10 mouse cellular contexts compared by ENCODE assay signal in genomic region chr7:45072230-45072629, GRCm38 (mm10). TPM values are rescaled to one million over a fixed set of nuclear protein-coding genes. Genes with fewer than 3 reads are reported as not detected.
DNase-seq lines count a peak whose midpoint lies in the region; ATAC-seq and TF ChIP-seq lines count a peak whose summit lies in the region.
"Had no signal": no experiment of that assay in that cellular context is flagged by ENCODE, and none has a peak within 500 bp of the region (broad histone marks: within the 10 kb centered on the region; RNA-seq: fewer than 3 reads in every experiment).

No protein-coding gene starts in this region.

- TF ChIP-seq EP300 in MEL (IDR thresholded peaks at IDR 0.05; ENCODE audit: low read depth in 1 of 2, low read length in 2 of 2): no peak

- no peak overlapping the region for H3K9ac ChIP-seq in kidney, postnatal 0 days (ENCODE audit: low read depth, low read length)
- no peak overlapping the region for H3K9ac ChIP-seq in MEL (ENCODE audit: control insufficient read depth, low read depth, low read length, poor library complexity, severe bottlenecking)
- H3K9ac ChIP-seq in forebrain, embryonic 15.5 days (replicated peaks): no peak overlapping the region
- H3K9ac ChIP-seq: kidney, embryonic 15.5 days had no signal

- no peak for TF ChIP-seq POLR2A in MEL (IDR thresholded peaks at IDR 0.05; ENCODE audit: control insufficient read depth in 1 of 2, insufficient read depth in 1 of 2, low read depth in 1 of 2, low read length in 2 of 2, poor library complexity in 1 of 2)

- no peak overlapping the region for H3K4me2 ChIP-seq in kidney, postnatal 0 days (ENCODE audit: low read length)
- H3K4me2 ChIP-seq in forebrain, embryonic 15.5 days (replicated peaks): no peak overlapping the region
- H3K4me2 ChIP-seq: kidney, embryonic 15.5 days had no signal

- no peak for ATAC-seq in kidney, postnatal 0 days (replicated peaks; ENCODE audit: low FRiP score, low read depth)
- no peak for ATAC-seq in forebrain, embryonic 15.5 days (replicated peaks)

- H3K36me3 ChIP-seq in kidney, postnatal 0 days (ENCODE audit: insufficient read depth, low read length): peaks cover 20% of the 10 kb centered on the region; the same call in 1 of the 2 replicates
- peaks cover 0 to 5% of the 10 kb centered on the region in 2 experiments; a peak in 2 of 4 replicates for H3K36me3 ChIP-seq in MEL (ENCODE audit: control insufficient read depth in 1 of 2, insufficient read depth in 2 of 2, low read length in 2 of 2)
- H3K36me3 ChIP-seq in forebrain, embryonic 15.5 days: peaks cover 18% of the 10 kb centered on the region

- peak; percentile 60 for TF ChIP-seq CTCF in kidney, postnatal 0 days (IDR thresholded peaks at IDR 0.05; ENCODE audit: low read depth)
- peak; percentile 54 to 63 (median 62) for TF ChIP-seq CTCF in MEL (IDR thresholded peaks at IDR 0.05 in 2 of 3, conservative IDR thresholded peaks at IDR 0.05 in 1 of 3; ENCODE audit: control insufficient read depth in 1 of 3, insufficient read depth in 1 of 3, low read depth in 2 of 3, low read length in 3 of 3, poor library complexity in 1 of 3, severe bottlenecking in 1 of 3)

- peak; percentile 10 for DNase-seq in cerebellum, adult 11-12 months
- no peak for DNase-seq in cerebellum, postnatal 10 days
- no peak for DNase-seq in kidney, postnatal 0 days (ENCODE audit: low spot score)
- no peak for DNase-seq in kidney, postnatal 10 days
- DNase-seq in 3T3-L1 (ENCODE audit: low read depth, low spot score) (peak; percentile 62), MEL (ENCODE audit: low read depth, low spot score) (peak; percentile 75)
- no peak for DNase-seq in c-Kit-positive CD71-positive TER-119-positive erythroid progenitor cells, embryonic 14.5 days (ENCODE audit: low spot score)
- DNase-seq: lung, postnatal 10 days had no signal

- peaks cover 23% of the 10 kb centered on the region for H3K79me2 ChIP-seq in MEL (ENCODE audit: control insufficient read depth, insufficient read depth, low read length, poor library complexity)

- no peak overlapping the region for H3K4me3 ChIP-seq in kidney, postnatal 0 days (replicated peaks; ENCODE audit: low read depth, low read length)
- no peak overlapping the region for H3K4me3 ChIP-seq in MEL (ENCODE audit: control insufficient read depth in 1 of 2, insufficient read depth in 1 of 2, low read depth in 2 of 2, low read length in 2 of 2)
- no peak overlapping the region for H3K4me3 ChIP-seq in forebrain, embryonic 15.5 days
- H3K4me3 ChIP-seq: kidney, embryonic 15.5 days had no signal

- TF ChIP-seq RAD21 in MEL (IDR thresholded peaks at IDR 0.05; ENCODE audit: low read depth, low read length): peak; percentile 47

- no peak overlapping the region for H3K27ac ChIP-seq in kidney, postnatal 0 days
- no peak overlapping the region for H3K27ac ChIP-seq in MEL (ENCODE audit: control insufficient read depth, low read depth, low read length)
- no peak overlapping the region for H3K27ac ChIP-seq in forebrain, embryonic 15.5 days (replicated peaks)
- H3K27ac ChIP-seq: kidney, embryonic 15.5 days had no signal

- no peaks in the 10 kb centered on the region for H3K27me3 ChIP-seq in kidney, postnatal 0 days (ENCODE audit: insufficient read depth, low read length)
- no peaks in the 10 kb centered on the region for H3K27me3 ChIP-seq in MEL (ENCODE audit: control insufficient read depth in 1 of 2, insufficient read depth in 2 of 2, low read length in 2 of 2)
- no peaks in the 10 kb centered on the region for H3K27me3 ChIP-seq in forebrain, embryonic 15.5 days
- H3K27me3 ChIP-seq: kidney, embryonic 15.5 days had no signal

- H3K4me1 ChIP-seq in kidney, postnatal 0 days (replicated peaks; ENCODE audit: insufficient read depth, low read length): no peaks in the 10 kb centered on the region
- H3K4me1 ChIP-seq in MEL (ENCODE audit: control insufficient read depth in 1 of 2, insufficient read depth in 2 of 2, low read length in 2 of 2): peaks cover 0 to 8% of the 10 kb centered on the region in 2 experiments; a peak in 3 of 4 replicates
- no peaks in the 10 kb centered on the region for H3K4me1 ChIP-seq in forebrain, embryonic 15.5 days

- H3K9me3 ChIP-seq in kidney, postnatal 0 days (replicated peaks; ENCODE audit: low read length): no peaks in the 10 kb centered on the region
- H3K9me3 ChIP-seq in MEL (replicated peaks; ENCODE audit: insufficient read depth, low read length): no peaks in the 10 kb centered on the region
- H3K9me3 ChIP-seq in forebrain, embryonic 15.5 days: no peaks in the 10 kb centered on the region
- H3K9me3 ChIP-seq: kidney, embryonic 15.5 days had no signal

- WGBS in kidney, postnatal 0 days: 77% methylated on average over 2 of the region's 2 CpGs
- WGBS in forebrain, embryonic 15.5 days: 66% methylated on average over 2 of the region's 2 CpGs

TF ChIP-seq in MEL, 35 proteins besides CTCF, POLR2A, EP300 and RAD21:
- TF ChIP-seq UBTF (IDR thresholded peaks at IDR 0.05; ENCODE audit: borderline replicate concordance, insufficient read depth, low read depth, low read length) (no peak), ZMIZ1 (IDR thresholded peaks at IDR 0.05; ENCODE audit: low read depth, low read length) (no peak), POLR2AphosphoS5 (IDR thresholded peaks at IDR 0.05; ENCODE audit: borderline replicate concordance, low read depth, low read length) (no peak), MYC (IDR thresholded peaks at IDR 0.05; ENCODE audit: low read depth, low read length) (peak; percentile 63; the same call in 1 of the 2 replicates), BHLHE40 (IDR thresholded peaks at IDR 0.05; ENCODE audit: borderline replicate concordance, low read depth, low read length) (no peak), KAT2A (conservative IDR thresholded peaks at IDR 0.05; ENCODE audit: low read depth, low read length) (no peak), MAX (IDR thresholded peaks at IDR 0.05; ENCODE audit: low read length) (no peak), CHD1 (IDR thresholded peaks at IDR 0.05; ENCODE audit: low read depth, low read length) (no peak), HCFC1 (IDR thresholded peaks at IDR 0.05; ENCODE audit: low read depth, low read length) (no peak), CHD2 (IDR thresholded peaks at IDR 0.05; ENCODE audit: low read length) (no peak), GATA1 (IDR thresholded peaks at IDR 0.05; ENCODE audit: low read depth, low read length) (no peak), MXI1 (IDR thresholded peaks at IDR 0.05; ENCODE audit: low read depth, low read length) (no peak), SMC3 (IDR thresholded peaks at IDR 0.05; ENCODE audit: low read depth, low read length) (peak; percentile 52), TAL1 (IDR thresholded peaks at IDR 0.05; ENCODE audit: low read length) (no peak), ZKSCAN1 (IDR thresholded peaks at IDR 0.05; ENCODE audit: low read depth, low read length) (no peak), TCF12 (IDR thresholded peaks at IDR 0.05; ENCODE audit: low read depth, low read length) (no peak), SIN3A (IDR thresholded peaks at IDR 0.05; ENCODE audit: low read length) (no peak)

RNA-seq across cellular contexts. Expression of gene Prrg2, which starts 9.8 kb away (rescaled TPM):
- 44.3 and 45.1 TPM in 2 replicates for polyA plus RNA-seq in kidney, postnatal 0 days (2015; fragmentation: Nextera tagmentation; extraction: Ambion mirVana)
- 7.5 and 7.7 TPM in 2 replicates for total RNA-seq in MEL (2012; rRNA removed)
- polyA plus RNA-seq in MEL (2012; ENCODE audit: insufficient read depth in 1 of 2, insufficient read length in 2 of 2, low read depth in 1 of 2, low replicate concordance in 2 of 2, missing spikeins in 1 of 2): 10 to 100 TPM in 1 of 2 experiments, not detected in 1; 16.9 TPM
- polyA plus RNA-seq in forebrain, embryonic 15.5 days (2015; fragmentation: Nextera tagmentation; extraction: Ambion mirVana): 12.6 and 15.3 TPM in 2 replicates

RNA-seq across cellular contexts. Expression of gene Nosip, which starts 10.0 kb away (rescaled TPM):
- polyA plus RNA-seq in kidney, postnatal 0 days (2015; fragmentation: Nextera tagmentation; extraction: Ambion mirVana): 65.0 and 65.3 TPM in 2 replicates
- 49.9 and 50.7 TPM in 2 replicates for total RNA-seq in MEL (2012; rRNA removed)
- 10 to 100 TPM in 1 of 2 experiments, not detected in 1; 78.9 TPM for polyA plus RNA-seq in MEL (2012; ENCODE audit: insufficient read depth in 1 of 2, insufficient read length in 2 of 2, low read depth in 1 of 2, low replicate concordance in 2 of 2, missing spikeins in 1 of 2)
- polyA plus RNA-seq in forebrain, embryonic 15.5 days (2015; fragmentation: Nextera tagmentation; extraction: Ambion mirVana): 62.4 and 63.9 TPM in 2 replicates

RNA-seq across cellular contexts. Expression of gene Prr12, which starts 19.5 kb away (rescaled TPM):
- 5.8 and 6.1 TPM in 2 replicates for polyA plus RNA-seq in kidney, postnatal 0 days (2015; fragmentation: Nextera tagmentation; extraction: Ambion mirVana)
- 3.3 and 3.5 TPM in 2 replicates for total RNA-seq in MEL (2012; rRNA removed)
- polyA plus RNA-seq in MEL (2012; ENCODE audit: insufficient read depth in 1 of 2, insufficient read length in 2 of 2, low read depth in 1 of 2, low replicate concordance in 2 of 2, missing spikeins in 1 of 2): 10 to 100 TPM in 1 of 2 experiments, not detected in 1; 32.1 TPM
- 16.0 and 16.1 TPM in 2 replicates for polyA plus RNA-seq in forebrain, embryonic 15.5 days (2015; fragmentation: Nextera tagmentation; extraction: Ambion mirVana)

RNA-seq across cellular contexts. Expression of gene Rcn3, which starts 19.8 kb away (rescaled TPM):
- 215 and 228 TPM in 2 replicates for polyA plus RNA-seq in kidney, postnatal 0 days (2015; fragmentation: Nextera tagmentation; extraction: Ambion mirVana)
- total RNA-seq in MEL (2012; rRNA removed): 16.0 and 29.3 TPM in 2 replicates
- 10 to 100 TPM in 1 of 2 experiments, not detected in 1; 43.0 TPM for polyA plus RNA-seq in MEL (2012; ENCODE audit: insufficient read depth in 1 of 2, insufficient read length in 2 of 2, low read depth in 1 of 2, low replicate concordance in 2 of 2, missing spikeins in 1 of 2)
- polyA plus RNA-seq in forebrain, embryonic 15.5 days (2015; fragmentation: Nextera tagmentation; extraction: Ambion mirVana): 49.6 and 54.4 TPM in 2 replicates

RNA-seq across cellular contexts. Expression of gene Fcgrt, which starts 31.4 kb away (rescaled TPM):
- polyA plus RNA-seq in kidney, postnatal 0 days (2015; fragmentation: Nextera tagmentation; extraction: Ambion mirVana): 134 and 145 TPM in 2 replicates
- 0.26 and 0.27 TPM in 2 replicates for total RNA-seq in MEL (2012; rRNA removed)
- 1 to 10 TPM in 1 of 2 experiments, not detected in 1; 1.7 TPM for polyA plus RNA-seq in MEL (2012; ENCODE audit: insufficient read depth in 1 of 2, insufficient read length in 2 of 2, low read depth in 1 of 2, low replicate concordance in 2 of 2, missing spikeins in 1 of 2)
- polyA plus RNA-seq in forebrain, embryonic 15.5 days (2015; fragmentation: Nextera tagmentation; extraction: Ambion mirVana): 16.6 and 17.8 TPM in 2 replicates

Comparison
In these comparisons a context has a peak if more than half of its experiments do, and no peak if none do; other contexts are left out.
1. DNase-seq: peak in cerebellum, adult 11-12 months (single experiment), 3T3-L1 (single experiment) and MEL (single experiment); none in cerebellum, postnatal 10 days (0 of 2), kidney, postnatal 0 days (single experiment), kidney, postnatal 10 days (single experiment) and c-Kit-positive CD71-positive TER-119-positive erythroid progenitor cells, embryonic 14.5 days (single experiment).